Mouse (Mus musculus): ENCODE results near the gene Sv2c.

GRCm38 (mm10) chr13:95960477-95961185 lies 171.7 kb downstream of the Sv2c start:
- TF ChIP-seq CTCF (IDR thresholded peaks at IDR 0.05; ENCODE audit: insufficient read depth, low read length) (no peak), POLR2A (IDR thresholded peaks at IDR 0.05; ENCODE audit: borderline replicate concordance, extremely low read depth, low read depth, low read length) (no peak)

Data from lung, adult 2 months (tissue).